Mouse (Mus musculus) MEL (cell line): Measurements from ENCODE around the gene Flvcr1. TPM values are rescaled to one million over a fixed set of nuclear protein-coding genes. Genes with fewer than 3 reads are reported as not detected.

Source experiments
- DNase-seq: peaks from one replicate; pipeline ENCODE4 v3.0.0; 2011; ENCODE audit warnings: low read depth, low spot score
- H3K27ac ChIP-seq: 2 replicates; pipeline ENCODE4 v1.5.1; 2012; ENCODE audit warnings: low read depth, mild to moderate bottlenecking, control low read depth, low read length, moderate library complexity; ENCODE audit not compliant: control insufficient read depth
- H3K27me3 ChIP-seq, 2 experiments: fragments of 150-350 bp in 1 of 2; sonication (generic) in 1 of 2; 2 replicates each; pipeline ENCODE4 v1.6.1; 2012; ENCODE audit warnings: low read length in 2 of 2, mild to moderate bottlenecking in 2 of 2, improper control_type of control experiment in 1 of 2, moderate library complexity in 1 of 2; ENCODE audit not compliant: insufficient read depth in 2 of 2, control insufficient read depth in 1 of 2
- H3K36me3 ChIP-seq, 2 experiments: 2 replicates each; pipeline ENCODE4 v1.6.1; 2012 to 2014; ENCODE audit warnings: low read length in 2 of 2, improper control_type of control experiment in 1 of 2, inconsistent platforms in 1 of 2, mild to moderate bottlenecking in 1 of 2; ENCODE audit not compliant: insufficient read depth in 2 of 2, control insufficient read depth in 1 of 2
- H3K4me1 ChIP-seq, 2 experiments: fragments of 150-350 bp in 1 of 2; sonication (generic) in 1 of 2; 2 replicates each; pipeline ENCODE4 v1.6.1; 2012; ENCODE audit warnings: low read length in 2 of 2, improper control_type of control experiment in 1 of 2, mild to moderate bottlenecking in 1 of 2; ENCODE audit not compliant: insufficient read depth in 2 of 2, control insufficient read depth in 1 of 2
- H3K4me3 ChIP-seq, 2 experiments: fragments of 150-350 bp in 1 of 2; sonication (generic) in 1 of 2; 2 replicates each; pipeline ENCODE4 v1.5.1; 2012; ENCODE audit warnings: low read depth in 2 of 2, low read length in 2 of 2, mild to moderate bottlenecking in 2 of 2, moderate library complexity in 2 of 2, control low read depth in 1 of 2, improper control_type of control experiment in 1 of 2; ENCODE audit not compliant: control insufficient read depth in 1 of 2, insufficient read depth in 1 of 2
- H3K79me2 ChIP-seq: 2 replicates; pipeline ENCODE4 v1.6.1; 2012; ENCODE audit warnings: mild to moderate bottlenecking, low read length, moderate library complexity; ENCODE audit not compliant: control insufficient read depth, poor library complexity, insufficient read depth
- H3K9ac ChIP-seq: 2 replicates; pipeline ENCODE4 v1.6.1; 2012; ENCODE audit warnings: low read depth, mild to moderate bottlenecking, control low read depth, low read length, moderate library complexity; ENCODE audit not compliant: control insufficient read depth, poor library complexity, severe bottlenecking
- H3K9me3 ChIP-seq: fragments of 150-350 bp; sonication (generic); replicated peaks from 2 replicates; pipeline ENCODE4 v1.6.1; 2012; ENCODE audit warnings: mild to moderate bottlenecking, low read length, improper control_type of control experiment, moderate library complexity; ENCODE audit not compliant: insufficient read depth
- BHLHE40 ChIP-seq: IDR thresholded peaks from 2 replicates; pipeline ENCODE4 v1.6.1; 2012; ENCODE audit warnings: low read depth, mild to moderate bottlenecking, inconsistent platforms, low read length, improper control_type of control experiment, borderline replicate concordance
- CHD1 ChIP-seq: IDR thresholded peaks from 2 replicates; pipeline ENCODE4 v1.6.1; 2012; ENCODE audit warnings: low read depth, mild to moderate bottlenecking, inconsistent platforms, low read length, improper control_type of control experiment
- CHD2 ChIP-seq: IDR thresholded peaks from 2 replicates; pipeline ENCODE4 v1.6.1; 2011; ENCODE audit warnings: low read length, improper control_type of control experiment
- CTCF ChIP-seq, 3 experiments: IDR thresholded peaks in 2 of 3; conservative IDR thresholded peaks in 1 of 3; 2 replicates each; pipeline ENCODE4 v1.5.1; 2011 to 2012; ENCODE audit warnings: low read length in 3 of 3, low read depth in 2 of 3, mild to moderate bottlenecking in 2 of 3, improper control_type of control experiment in 1 of 3, inconsistent platforms in 1 of 3, mixed read lengths in 1 of 3, moderate library complexity in 1 of 3; ENCODE audit not compliant: control insufficient read depth in 1 of 3, insufficient read depth in 1 of 3, poor library complexity in 1 of 3, severe bottlenecking in 1 of 3
- E2F4 ChIP-seq: IDR thresholded peaks from 2 replicates; pipeline ENCODE4 v1.6.1; 2011; ENCODE audit warnings: low read depth, low read length, improper control_type of control experiment, borderline replicate concordance
- ELF1 ChIP-seq: IDR thresholded peaks from 2 replicates; pipeline ENCODE4 v1.6.1; 2014; ENCODE audit warnings: low read depth, mild to moderate bottlenecking, inconsistent platforms, low read length, improper control_type of control experiment, moderate library complexity
- EP300 ChIP-seq, 2 experiments: IDR thresholded peaks; 2 replicates each; pipeline ENCODE4 v1.6.1; 2011; ENCODE audit warnings: improper control_type of control experiment in 2 of 2, low read length in 2 of 2, low read depth in 1 of 2, mild to moderate bottlenecking in 1 of 2
- ETS1 ChIP-seq: IDR thresholded peaks from 2 replicates; pipeline ENCODE4 v1.6.1; 2012; ENCODE audit warnings: low read depth, mild to moderate bottlenecking, inconsistent platforms, low read length, improper control_type of control experiment, moderate library complexity
- GABPA ChIP-seq: IDR thresholded peaks from 2 replicates; pipeline ENCODE4 v1.6.1; 2012; ENCODE audit warnings: low read depth, mild to moderate bottlenecking, inconsistent platforms, low read length, improper control_type of control experiment, moderate library complexity
- GATA1 ChIP-seq: IDR thresholded peaks from 2 replicates; pipeline ENCODE4 v1.6.1; 2011; ENCODE audit warnings: low read depth, low read length, improper control_type of control experiment
- HCFC1 ChIP-seq: IDR thresholded peaks from 2 replicates; pipeline ENCODE4 v1.6.1; 2012; ENCODE audit warnings: low read depth, mild to moderate bottlenecking, inconsistent platforms, low read length, improper control_type of control experiment, moderate library complexity
- JUND ChIP-seq: IDR thresholded peaks from 2 replicates; pipeline ENCODE4 v1.6.1; 2011; ENCODE audit warnings: low read depth, mild to moderate bottlenecking, improper control_type of control experiment, low read length
- KAT2A ChIP-seq: conservative IDR thresholded peaks from 2 replicates; pipeline ENCODE4 v1.6.1; 2012; ENCODE audit warnings: low read depth, low read length, improper control_type of control experiment, inconsistent platforms
- MAFK ChIP-seq: IDR thresholded peaks from 2 replicates; pipeline ENCODE4 v1.6.1; 2011; ENCODE audit warnings: low read depth, mild to moderate bottlenecking, low read length, improper control_type of control experiment, borderline replicate concordance
- MAX ChIP-seq: IDR thresholded peaks from 2 replicates; pipeline ENCODE4 v1.6.1; 2011; ENCODE audit warnings: low read length, improper control_type of control experiment
- MAZ ChIP-seq: IDR thresholded peaks from 2 replicates; pipeline ENCODE4 v1.6.1; 2012; ENCODE audit warnings: low read depth, mild to moderate bottlenecking, inconsistent platforms, low read length, improper control_type of control experiment
- MEF2A ChIP-seq: IDR thresholded peaks from 2 replicates; pipeline ENCODE4 v1.6.1; 2014; ENCODE audit warnings: low read depth, mild to moderate bottlenecking, inconsistent platforms, low read length, improper control_type of control experiment; ENCODE audit not compliant: poor library complexity, insufficient replicate concordance, severe bottlenecking; ENCODE audit errors: extremely low read depth
- MYB ChIP-seq: IDR thresholded peaks from 2 replicates; pipeline ENCODE4 v1.6.1; 2011; ENCODE audit warnings: mild to moderate bottlenecking, low read depth, low read length, improper control_type of control experiment
- MYC ChIP-seq: IDR thresholded peaks from 2 replicates; pipeline ENCODE4 v1.6.1; 2011; ENCODE audit warnings: low read depth, mild to moderate bottlenecking, low read length, improper control_type of control experiment, moderate library complexity
- NELFE ChIP-seq: IDR thresholded peaks from 2 replicates; pipeline ENCODE4 v1.6.1; 2011; ENCODE audit warnings: low read depth, low read length, improper control_type of control experiment
- NRF1 ChIP-seq: IDR thresholded peaks from 2 replicates; pipeline ENCODE4 v1.6.1; 2014; ENCODE audit warnings: low read depth, mild to moderate bottlenecking, inconsistent platforms, low read length, improper control_type of control experiment, moderate library complexity; ENCODE audit not compliant: poor library complexity, insufficient read depth, severe bottlenecking
- POLR2A ChIP-seq, 2 experiments: IDR thresholded peaks; 2 replicates each; pipeline ENCODE4 v1.6.1; 2011 to 2012; ENCODE audit warnings: low read length in 2 of 2, mild to moderate bottlenecking in 2 of 2, control low read depth in 1 of 2, improper control_type of control experiment in 1 of 2, low read depth in 1 of 2, moderate library complexity in 1 of 2; ENCODE audit not compliant: control insufficient read depth in 1 of 2, insufficient read depth in 1 of 2, poor library complexity in 1 of 2
- POLR2AphosphoS2 ChIP-seq: IDR thresholded peaks from 2 replicates; pipeline ENCODE4 v1.6.1; 2011; ENCODE audit warnings: low read length, improper control_type of control experiment
- POLR2AphosphoS5 ChIP-seq: IDR thresholded peaks from 2 replicates; pipeline ENCODE4 v1.6.1; 2012; ENCODE audit warnings: low read depth, borderline replicate concordance, mild to moderate bottlenecking, inconsistent platforms, low read length, moderate library complexity, mixed read lengths
- RCOR1 ChIP-seq: IDR thresholded peaks from 2 replicates; pipeline ENCODE4 v1.6.1; 2012; ENCODE audit warnings: low read depth, mild to moderate bottlenecking, inconsistent platforms, low read length, improper control_type of control experiment
- SIN3A ChIP-seq: IDR thresholded peaks from 2 replicates; pipeline ENCODE4 v1.6.1; 2012; ENCODE audit warnings: low read length, improper control_type of control experiment, inconsistent platforms
- SMC3 ChIP-seq: IDR thresholded peaks from 2 replicates; pipeline ENCODE4 v1.6.1; 2011; ENCODE audit warnings: low read depth, low read length, improper control_type of control experiment
- TBP ChIP-seq: IDR thresholded peaks from 2 replicates; pipeline ENCODE4 v1.8.0; 2011; ENCODE audit warnings: low read depth, low read length, improper control_type of control experiment
- TCF12 ChIP-seq: IDR thresholded peaks from 2 replicates; pipeline ENCODE4 v1.6.1; 2014; ENCODE audit warnings: low read depth, mild to moderate bottlenecking, inconsistent platforms, low read length, improper control_type of control experiment, moderate library complexity
- UBTF ChIP-seq: IDR thresholded peaks from 2 replicates; pipeline ENCODE4 v1.6.1; 2012; ENCODE audit warnings: low read depth, mild to moderate bottlenecking, inconsistent platforms, low read length, improper control_type of control experiment, moderate library complexity, borderline replicate concordance; ENCODE audit not compliant: insufficient read depth
- USF1 ChIP-seq: IDR thresholded peaks from 2 replicates; pipeline ENCODE4 v1.6.1; 2014; ENCODE audit warnings: low read depth, mild to moderate bottlenecking, inconsistent platforms, low read length, improper control_type of control experiment, moderate library complexity
- USF2 ChIP-seq, 2 experiments: IDR thresholded peaks; 2 replicates each; pipeline ENCODE4 v1.6.1; 2011 to 2012; ENCODE audit warnings: improper control_type of control experiment in 2 of 2, low read length in 2 of 2, borderline replicate concordance in 1 of 2, inconsistent platforms in 1 of 2, low read depth in 1 of 2, mild to moderate bottlenecking in 1 of 2; ENCODE audit not compliant: insufficient read depth in 1 of 2
- ZC3H11A ChIP-seq: IDR thresholded peaks from 2 replicates; pipeline ENCODE4 v1.6.1; 2012; ENCODE audit warnings: low read depth, mild to moderate bottlenecking, inconsistent platforms, low read length, improper control_type of control experiment
- ZKSCAN1 ChIP-seq: IDR thresholded peaks from 2 replicates; pipeline ENCODE4 v1.6.1; 2012; ENCODE audit warnings: low read depth, mild to moderate bottlenecking, inconsistent platforms, low read length, improper control_type of control experiment, moderate library complexity
- ZNF384 ChIP-seq: IDR thresholded peaks from 2 replicates; pipeline ENCODE4 v1.6.1; 2012; ENCODE audit warnings: low read depth, mild to moderate bottlenecking, inconsistent platforms, low read length, improper control_type of control experiment
- polyA plus RNA-seq, 2 experiments: library from polyadenylated mRNA; stranded (reverse) in 1 of 2; unstranded in 1 of 2; fragments of >175 nt in 1 of 2; fragments of >200 nt in 1 of 2; gene quantifications; 2 replicates each; pipeline versions ENCODE4 v1.2.1 to v1.2.4; 2012; ENCODE audit warnings: low replicate concordance in 2 of 2, low read depth in 1 of 2; ENCODE audit not compliant: insufficient read length in 2 of 2, insufficient read depth in 1 of 2, missing spikeins in 1 of 2
- total RNA-seq: library from RNA; depleted of rRNA; stranded (reverse); fragments of 300-350 nt; gene quantifications from 2 replicates; pipeline ENCODE4 v1.2.3, GENCODE M21; 2012

The Flvcr1 gene
- total and polyA plus RNA-seq, 3 experiments: 19.1 to 36.9 TPM; not detected in 1

DNA sequence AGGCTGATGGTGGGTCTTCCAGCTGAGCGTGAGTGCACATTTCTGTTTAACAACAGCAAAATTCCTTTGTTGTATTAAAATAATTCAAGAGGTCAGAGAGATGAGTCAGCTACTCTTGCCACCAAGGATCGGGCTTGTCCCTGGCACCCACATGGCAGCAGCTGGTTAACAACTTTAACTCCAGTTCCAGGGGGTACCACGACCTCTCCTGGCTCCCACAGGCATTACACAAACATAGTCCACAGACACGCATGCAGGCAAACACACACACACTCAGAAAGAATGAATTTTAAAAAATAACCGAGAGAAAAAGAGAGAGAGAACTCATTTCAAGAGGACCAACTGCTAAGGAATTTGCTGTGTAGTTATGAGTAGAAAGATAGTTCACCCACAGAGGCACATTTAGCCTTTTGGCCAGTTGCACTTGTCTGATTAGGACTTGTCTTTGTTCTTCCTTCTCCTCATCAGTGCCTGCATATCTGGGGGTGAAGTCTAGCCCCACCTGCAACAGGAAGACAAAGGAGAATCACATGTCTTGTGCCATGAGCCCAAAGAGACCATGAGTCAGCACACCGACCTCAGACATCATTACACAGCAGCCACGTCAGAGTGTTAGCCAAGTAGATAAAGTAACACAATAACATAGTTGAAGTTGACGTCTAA lies 29.0 kb upstream of the Flvcr1 start:
- Histone ChIP-seq H3K9me3 (no peaks in the 10 kb centered on the region), H3K4me3 (peak overlapping the region; percentile 35 to 48), H3K9ac (peak overlapping the region; percentile 63), H3K4me1 (peaks cover 13% of the 10 kb centered on the region in 2 experiments), H3K27ac (peak overlapping the region; percentile 96), H3K27me3 (no peaks in the 10 kb centered on the region), H3K36me3 (peaks cover 0 to 18% of the 10 kb centered on the region in 2 experiments; a peak in 2 of 4 replicates), H3K79me2 (no peaks in the 10 kb centered on the region)
- DNase-seq: peak; percentile 96
- TF ChIP-seq ZKSCAN1: no peak
- TF ChIP-seq SIN3A: peak; percentile 94
- peak; percentile 54 to 65 (median 64) for TF ChIP-seq CTCF (IDR thresholded peaks at IDR 0.05 in 2 of 3, conservative IDR thresholded peaks at IDR 0.05 in 1 of 3; ENCODE audit: control insufficient read depth in 1 of 3, insufficient read depth in 1 of 3, low read depth in 2 of 3, low read length in 3 of 3, poor library complexity in 1 of 3, severe bottlenecking in 1 of 3)
- TF ChIP-seq RCOR1: 0 out of 2 replicates have a peak, but pooled peaks have one; percentile 31
- no peak for TF ChIP-seq CHD2
- TF ChIP-seq NRF1: no peak
- TF ChIP-seq MAZ: peak; percentile 62; the same call in 1 of the 2 replicates
- no peak for TF ChIP-seq UBTF
- TF ChIP-seq MYC: peak; percentile 96
- peak; percentile 86 for TF ChIP-seq TBP
- peak; percentile 88 for TF ChIP-seq TCF12
- TF ChIP-seq POLR2A (IDR thresholded peaks at IDR 0.05; ENCODE audit: control insufficient read depth in 1 of 2, insufficient read depth in 1 of 2, low read depth in 1 of 2, low read length in 2 of 2, poor library complexity in 1 of 2): peak in 1 of 2 experiments; percentile 67; a peak in 2 of 4 replicates
- peak; percentile 79; the same call in 1 of the 2 replicates for TF ChIP-seq MAFK
- TF ChIP-seq NELFE: peak; percentile 58
- TF ChIP-seq GATA1: peak; percentile 88
- peak; percentile 98 for TF ChIP-seq ETS1
- peak; percentile 79; the same call in 1 of the 2 replicates for TF ChIP-seq GABPA
- TF ChIP-seq HCFC1: peak; percentile 38; the same call in 1 of the 2 replicates
- no peak for TF ChIP-seq ZNF384
- TF ChIP-seq E2F4: no peak
- no peak; the same call in 1 of the 2 replicates for TF ChIP-seq POLR2AphosphoS2
- peak; percentile 8; the same call in 1 of the 2 replicates for TF ChIP-seq ELF1
- TF ChIP-seq POLR2AphosphoS5: no peak
- TF ChIP-seq CHD1: no peak
- TF ChIP-seq MEF2A: peak; percentile 38; the same call in 1 of the 2 replicates
- 0 out of 2 replicates have a peak, but pooled peaks have one; percentile 31 for TF ChIP-seq JUND
- no peak for TF ChIP-seq MYB
- TF ChIP-seq KAT2A: no peak; the same call in 1 of the 2 replicates
- no peak; the same call in 1 of the 2 replicates for TF ChIP-seq BHLHE40
- TF ChIP-seq MAX: peak; percentile 87
- TF ChIP-seq USF1: peak; percentile 83
- peak; percentile 30 for TF ChIP-seq ZC3H11A
- TF ChIP-seq USF2 (IDR thresholded peaks at IDR 0.05; ENCODE audit: borderline replicate concordance in 1 of 2, insufficient read depth in 1 of 2, low read depth in 1 of 2, low read length in 2 of 2): no peak
- TF ChIP-seq EP300 (IDR thresholded peaks at IDR 0.05; ENCODE audit: low read depth in 1 of 2, low read length in 2 of 2): peak; percentile 83 to 92
- peak; percentile 48 for TF ChIP-seq SMC3
